Mouse (Mus musculus) Patski (cell line): ENCODE measurements around the gene Stat6. TPM values are rescaled to one million over a fixed set of nuclear protein-coding genes. Genes with fewer than 3 reads are reported as not detected.

ENCODE experiments used
- ATAC-seq: fragments of 100-300 bp; one replicate; pipeline ENCODE4 v1.8.0; 2021
- CTCF ChIA-PET: fragments of 350-600 bp; sonication (Branson Sonifier 250); formaldehyde crosslinking; loops from one replicate; lab custom pipeline; 2022; ENCODE audit warnings: inconsistent platforms; lab: Charles Lee
- POLR2A ChIA-PET: fragments of 350-600 bp; sonication (Branson Sonifier 250); formaldehyde crosslinking; loops from one replicate; lab custom pipeline; 2022; ENCODE audit warnings: antibody characterized with exemption, inconsistent platforms; lab: Charles Lee
- DNase-seq: peaks from one replicate; pipeline ENCODE4 v3.0.0-alpha.2; 2011; ENCODE audit warnings: low read depth, low spot score
- H3K27me3 ChIP-seq: fragments of 371-371 bp; one replicate; pipeline ENCODE4 v1.5.1; 2021
- CTCF ChIP-seq: fragments of 100-300 bp; IDR thresholded peaks from one replicate; pipeline ENCODE4 v1.5.1; 2021
- in situ Hi-C: fragments of 300-500 bp; cut with MboI; formaldehyde crosslinking; loops from 3 replicates; pipeline ENCODE4 v1.11.1; 2018; ENCODE audit warnings: low pct_unique_long_range_greater_than_20kb, mixed read lengths
- polyA plus RNA-seq: library from polyadenylated mRNA; unstranded; gene quantifications from one replicate; pipeline ENCODE4 v1.2.3, GENCODE M21; 2021

The Stat6 gene
- polyA plus RNA-seq, 1 experiment from 2014 or later = 67.3 TPM

- no peak for TF ChIP-seq CTCF
- CTCF ChIA-PET = interaction anchor here (0.7 to 3.3 kb wide), 14 partner anchors 9 to 61 kb away, joined by 3 to 26 read pairs (median 5); partner anchors contain the start of genes Nab2 and Stat6
- in situ Hi-C loops = no loop called here
These were observed 20.1 kb upstream of the Stat6 start for GRCm38 (mm10) chr10:127622661-127623060.

GRCm38 (mm10) chr10:127623439-127624216, 19.2 kb upstream of the Stat6 start:
- CTCF ChIA-PET = interaction anchor here (0.7 to 3.3 kb wide), 12 partner anchors 8 to 57 kb away, joined by 3 to 26 read pairs (median 4); partner anchors contain the start of gene Stat6
- no peak for DNase-seq
- H3K27me3 ChIP-seq = no peaks in the 10 kb centered on the region
- in situ Hi-C loops = no loop called here
- TF ChIP-seq CTCF = no peak
- POLR2A ChIA-PET = interaction anchor here (1.3 kb wide), 1 partner anchor 115 kb away, joined by 3 read pairs; no protein-coding TSS in a partner anchor
- ATAC-seq = no peak

More at GRCm38 (mm10) chr10:127622661-127623060, 20.1 kb upstream of the Stat6 start:
- no peak for DNase-seq
- no peak for ATAC-seq
- POLR2A ChIA-PET = interaction anchor here (0.8 to 2.5 kb wide), 4 partner anchors 45 to 116 kb away, joined by 3 to 12 read pairs (median 4); partner anchors contain the start of gene Nab2
- H3K27me3 ChIP-seq = no peaks in the 10 kb centered on the region

GRCm38 (mm10) chr10:127626433-127626832, 16.4 kb upstream of the Stat6 start:
- CTCF ChIA-PET = interaction anchor here (1.0 to 2.4 kb wide), 2 partner anchors 30 to 58 kb away, joined by 3 to 7 read pairs; no protein-coding TSS in a partner anchor
- POLR2A ChIA-PET = interaction anchor here (0.7 to 1.7 kb wide), 2 partner anchors 17 to 64 kb away, joined by 3 to 6 read pairs; partner anchors contain the start of gene Stat6
- no peak for ATAC-seq
- no peak for DNase-seq
- in situ Hi-C loops = no loop called here
- TF ChIP-seq CTCF = no peak
- no peaks in the 10 kb centered on the region for H3K27me3 ChIP-seq

GRCm38 (mm10) chr10:127631261-127632214, 11.2 kb upstream of the Stat6 start:
- TF ChIP-seq CTCF = no peak
- DNase-seq (peak; percentile 82), ATAC-seq (peak; percentile 91)
- in situ Hi-C loops = loop anchor here (5.0 kb wide), 1 partner anchor 54 kb away; no protein-coding TSS in a partner anchor
- ChIA-PET CTCF (interaction anchor here (1.0 to 2.9 kb wide), 6 partner anchors 9 to 88 kb away, joined by 3 to 14 read pairs (median 4); partner anchors contain the start of genes Lrp1 and Stat6), POLR2A (interaction anchor here (1.3 to 1.5 kb wide), 2 partner anchors 11 to 31 kb away, joined by 3 to 7 read pairs; partner anchors contain the start of gene Stat6)
- no peaks in the 10 kb centered on the region for H3K27me3 ChIP-seq

- ChIA-PET CTCF (interaction anchor here (1.1 to 2.9 kb wide), 4 partner anchors 10 to 64 kb away, joined by 3 to 14 read pairs (median 6); partner anchors contain the start of genes Lrp1 and Stat6), POLR2A (interaction anchor here (0.8 to 1.1 kb wide), 2 partner anchors 35 to 43 kb away, joined by 3 to 6 read pairs; partner anchors contain the start of gene Nab2)
- in situ Hi-C loops = loop anchor here (5.0 kb wide), 1 partner anchor 55 kb away; no protein-coding TSS in a partner anchor
- DNase-seq (no peak), ATAC-seq (no peak)
- TF ChIP-seq CTCF = no peak
- no peaks in the 10 kb centered on the region for H3K27me3 ChIP-seq
These were observed 10.0 kb upstream of the Stat6 start for GRCm38 (mm10) chr10:127632668-127633271.

- ATAC-seq (no peak), DNase-seq (no peak)
- ChIA-PET CTCF (interaction anchor here (0.9 to 1.2 kb wide), 2 partner anchors 9 to 31 kb away, joined by 4 read pairs; no protein-coding TSS in a partner anchor), POLR2A (interaction anchor here (1.6 kb wide), 1 partner anchor 30 kb away, joined by 6 read pairs; no protein-coding TSS in a partner anchor)
- H3K27me3 ChIP-seq = no peaks in the 10 kb centered on the region
- no peak for TF ChIP-seq CTCF
- in situ Hi-C loops = loop anchor here (5.0 kb wide), 1 partner anchor 97 kb away; the partner anchor contains the start of gene Zbtb39
These were observed 2.4 kb upstream of the Stat6 start for GRCm38 (mm10) chr10:127640421-127640820.

GRCm38 (mm10) chr10:127641861-127642771, 670 bp upstream of the Stat6 start:
- DNase-seq = peak; percentile 49
- peak; percentile 36 for ATAC-seq
- POLR2A ChIA-PET = interaction anchor here (0.6 to 3.9 kb wide), 8 partner anchors 10 to 97 kb away, joined by 3 to 25 read pairs (median 6); partner anchors contain the start of gene Nemp1
- in situ Hi-C loops = loop anchor here (5.0 kb wide), 1 partner anchor 95 kb away; the partner anchor contains the start of gene Zbtb39
- CTCF ChIA-PET = interaction anchor here (0.8 to 2.4 kb wide), 17 partner anchors 9 to 366 kb away, joined by 3 to 18 read pairs (median 4); partner anchors contain the start of gene Nemp1
- H3K27me3 ChIP-seq = no peaks in the 10 kb centered on the region
- peak; percentile 96 for TF ChIP-seq CTCF
